Mouse (Mus musculus) heart, adult 2 months (tissue): ENCODE measurements around the gene Anp32e.

ENCODE experiments used
- EP300 ChIP-seq: fragments of 200-500 bp; IDR thresholded peaks from 2 replicates; pipeline ENCODE4 v1.6.1; 2011; ENCODE audit warnings: low read depth, low read length, control low read depth; ENCODE audit not compliant: insufficient read depth
- POLR2A ChIP-seq: fragments of 200-500 bp; IDR thresholded peaks from 2 replicates; pipeline ENCODE4 v1.6.1; 2011; ENCODE audit warnings: mild to moderate bottlenecking, low read depth, low read length, control low read depth; ENCODE audit not compliant: insufficient read depth

DNA sequence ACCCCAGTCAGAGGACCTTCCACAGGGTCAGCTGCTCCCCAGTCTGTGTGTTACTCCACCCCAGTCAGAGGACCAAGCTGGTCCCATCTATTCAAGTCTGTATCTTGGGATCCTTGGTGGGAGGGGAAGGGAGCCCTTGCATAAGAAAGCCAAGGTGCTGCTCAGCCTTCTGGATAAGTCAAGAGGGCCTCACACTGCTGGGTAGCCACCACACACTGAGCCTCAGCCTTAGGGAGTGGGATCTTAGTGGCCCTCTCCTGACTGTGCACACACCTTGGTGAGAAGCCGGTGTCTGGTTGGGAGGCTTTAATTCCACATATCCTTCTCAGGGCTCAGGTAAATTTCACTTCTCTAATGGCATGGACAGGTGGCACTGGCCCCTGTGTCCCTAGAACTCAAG lies 59.1 kb downstream of the Anp32e start:
- TF ChIP-seq EP300 = no peak
- TF ChIP-seq POLR2A = no peak
